Mouse (Mus musculus) olfactory bulb, adult 2 months (tissue): ENCODE data around the gene Sema5a.

Experiments
- CTCF ChIP-seq: fragments of 200-500 bp; IDR thresholded peaks from 2 replicates; pipeline ENCODE4 v1.5.1; 2012; ENCODE audit warnings: low read depth, mild to moderate bottlenecking, low read length, moderate library complexity; ENCODE audit not compliant: insufficient read depth
- POLR2A ChIP-seq: fragments of 200-500 bp; IDR thresholded peaks from 2 replicates; pipeline ENCODE4 v1.6.1; 2012; ENCODE audit warnings: mild to moderate bottlenecking, low read depth, low read length, moderate library complexity; ENCODE audit not compliant: insufficient read depth

DNA sequence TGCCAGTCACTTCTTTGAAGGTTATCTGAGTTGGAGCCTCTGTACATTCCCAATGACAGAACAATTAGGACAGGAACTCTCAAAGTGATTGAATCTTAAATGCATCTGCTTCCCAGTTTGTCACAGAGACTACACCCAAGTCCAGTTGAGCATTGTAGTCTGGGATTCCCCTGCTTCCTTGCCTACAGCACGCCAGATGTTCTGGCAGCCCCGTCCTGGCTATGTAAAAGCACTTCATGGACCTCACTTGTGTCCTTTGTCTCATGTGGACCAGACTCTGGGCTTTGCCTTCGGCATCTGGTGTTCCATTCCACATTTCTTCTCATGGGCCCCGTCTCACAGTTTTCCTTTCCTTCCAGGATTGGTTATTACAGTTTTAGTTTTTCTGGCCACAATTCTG is 334.7 kb downstream of the Sema5a start:
- TF ChIP-seq CTCF (no peak), POLR2A (no peak)
